Mouse (Mus musculus): ENCODE results near the gene Cldnd2.

The Cldnd2 gene

DNA sequence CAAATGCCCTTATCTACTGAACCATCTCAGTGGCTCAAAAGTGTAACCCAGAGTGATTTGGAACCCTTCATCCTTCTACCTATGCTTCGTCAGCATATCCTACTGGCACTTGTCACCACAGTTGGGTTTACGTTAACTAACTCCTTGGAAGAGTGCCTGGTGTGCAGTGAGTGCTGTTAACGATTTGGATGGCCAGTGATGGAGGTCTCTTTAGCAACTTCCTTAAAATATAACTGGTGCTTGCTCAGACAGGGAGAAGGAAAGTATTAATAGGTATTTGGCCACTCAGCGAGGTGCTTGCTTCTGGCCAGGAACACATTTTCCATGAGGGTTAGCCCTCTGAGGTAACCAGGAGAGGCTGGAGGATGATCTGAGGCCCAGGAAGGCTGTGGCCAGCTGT lies 7.2 kb downstream of the Cldnd2 start:
- DNase-seq (ENCODE audit: low read depth): no peak

DNA sequence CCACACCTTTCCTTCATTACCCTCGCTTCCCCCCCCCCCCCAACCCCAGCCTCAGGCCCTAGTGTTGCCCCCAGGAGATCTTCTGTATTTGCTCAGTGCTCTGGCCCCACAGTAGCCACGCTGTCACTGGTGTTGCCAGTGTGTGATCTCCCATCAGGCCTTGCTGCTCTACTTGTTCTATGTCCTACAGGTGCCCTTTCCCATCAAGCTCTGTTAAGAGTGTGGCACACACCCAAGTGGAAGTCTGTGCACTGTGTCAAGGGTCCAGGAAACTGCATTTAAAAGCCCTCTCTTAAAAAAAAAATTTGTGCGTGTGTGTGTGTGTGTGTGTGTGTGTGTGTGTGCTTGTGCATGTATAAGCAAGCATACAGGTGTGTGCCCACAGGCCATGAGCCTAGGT lies 7.7 kb downstream of the Cldnd2 start:
- DNase-seq (ENCODE audit: low read depth): no peak

DNA sequence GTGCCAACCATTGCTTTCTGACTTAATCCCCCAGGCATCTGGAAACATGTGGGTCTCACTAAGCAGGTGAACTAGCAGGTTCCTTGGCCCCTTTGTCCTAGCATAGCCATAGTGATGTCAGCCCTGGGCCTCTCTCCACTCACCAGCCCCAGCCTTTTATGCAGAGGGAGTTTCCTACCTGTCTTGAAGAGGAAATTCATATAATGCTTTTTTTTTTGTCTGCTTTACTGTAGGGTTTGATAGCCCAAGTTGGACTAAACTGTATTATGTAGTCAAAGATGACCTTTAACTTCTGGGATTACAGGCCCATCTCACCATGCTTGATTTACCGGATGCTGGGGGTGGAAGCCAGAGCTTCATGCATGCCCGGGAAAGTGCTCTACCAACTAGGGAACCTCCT lies 9.2 kb downstream of the Cldnd2 start:
- DNase-seq (ENCODE audit: low read depth): no peak

DNA sequence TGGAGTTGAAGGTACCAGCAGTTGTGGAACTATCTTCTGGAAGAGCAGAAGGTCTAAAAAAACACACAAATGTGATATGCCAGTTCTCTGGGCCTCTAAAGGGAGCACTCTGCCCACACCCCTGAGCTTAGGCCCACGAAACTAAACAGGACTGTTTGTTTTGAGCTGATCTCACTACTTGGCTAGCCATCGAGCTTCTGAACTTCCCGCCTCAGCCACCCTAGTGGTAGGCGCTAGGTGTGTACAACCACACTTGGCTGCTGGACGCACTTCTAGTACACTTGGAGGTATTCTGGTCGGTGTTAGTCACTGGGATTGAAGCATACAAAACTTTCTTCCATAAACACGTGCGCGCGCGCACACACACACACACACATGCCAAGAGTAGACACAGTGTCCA lies 11.1 kb downstream of the Cldnd2 start:
- DNase-seq (ENCODE audit: low read depth): no peak

DNA sequence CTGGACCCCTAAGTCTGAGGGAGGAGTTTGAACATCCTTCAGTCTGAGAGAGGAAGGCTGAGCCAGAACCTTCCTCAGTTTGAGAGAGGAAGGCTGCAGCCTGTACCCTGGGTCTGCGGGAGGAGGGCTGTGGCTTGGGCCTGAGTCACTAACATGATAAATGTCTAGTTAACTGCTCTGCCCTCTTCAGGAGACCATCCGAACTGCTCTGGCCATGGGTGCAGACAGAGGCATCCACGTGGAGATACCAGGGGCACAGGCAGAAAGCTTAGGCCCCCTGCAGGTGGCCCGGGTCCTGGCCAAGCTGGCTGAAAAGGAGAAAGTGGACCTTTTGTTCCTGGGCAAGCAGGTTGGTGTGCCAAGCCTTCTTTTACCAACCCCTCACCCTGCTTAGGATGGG lies 12.0 kb downstream of the Cldnd2 start:
- peak; percentile 65 for DNase-seq (ENCODE audit: low read depth)

DNA sequence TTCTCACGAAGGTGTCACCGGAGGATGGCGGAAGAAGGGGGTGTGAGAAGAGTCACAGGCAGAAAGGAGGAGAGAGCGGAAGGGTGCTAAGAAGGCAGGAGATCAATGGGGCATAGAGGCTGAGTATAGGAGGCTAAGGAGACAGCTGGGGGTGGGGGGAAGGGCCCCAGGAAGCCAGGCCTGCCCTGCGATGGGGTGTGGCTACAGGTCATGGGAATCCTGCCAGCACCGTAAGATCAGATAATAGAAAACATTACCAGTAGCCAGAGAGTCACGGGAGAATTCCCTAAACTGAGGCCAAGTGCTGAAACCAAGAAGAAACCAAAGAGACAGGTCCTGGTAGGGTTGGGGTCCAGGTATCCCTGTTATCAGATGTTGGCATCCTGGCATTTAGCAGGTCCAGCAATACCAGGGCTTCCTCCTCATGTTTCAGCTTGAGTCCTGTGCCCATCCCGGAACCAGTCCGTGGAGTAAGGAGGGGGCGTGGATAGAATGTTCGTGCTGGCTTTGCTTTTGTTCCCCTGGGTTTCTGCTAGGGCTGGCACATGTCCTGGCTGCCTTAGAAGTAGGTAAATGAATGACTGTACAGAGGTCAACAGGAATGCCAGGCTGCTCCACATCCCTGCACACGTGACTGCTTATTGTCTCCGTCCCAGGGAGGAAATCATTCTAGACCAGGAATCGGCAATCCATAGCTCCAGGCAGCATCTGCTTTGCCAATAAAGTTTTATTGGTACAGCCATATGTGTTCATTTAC lies 13.2 kb downstream of the Cldnd2 start:
- no peak for DNase-seq (ENCODE audit: low read depth)

DNA sequence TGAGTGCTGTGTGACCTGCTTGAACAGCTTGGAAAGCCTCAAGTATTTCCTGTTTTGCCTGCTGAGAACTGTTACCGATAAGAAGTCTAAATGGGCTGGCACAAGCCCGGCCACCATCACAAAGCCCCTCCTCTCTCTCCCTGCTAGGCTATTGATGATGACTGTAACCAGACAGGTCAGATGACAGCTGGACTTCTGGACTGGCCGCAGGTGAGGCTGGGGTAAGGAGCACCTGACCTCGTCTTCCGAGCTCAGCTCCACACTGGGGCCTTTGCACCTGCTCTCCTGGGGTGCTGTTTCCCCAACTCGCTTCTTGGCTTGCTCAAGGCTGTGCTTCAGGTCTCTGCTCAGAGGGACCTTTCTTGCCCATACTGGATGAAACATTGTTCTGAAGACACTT lies 13.8 kb downstream of the Cldnd2 start:
- DNase-seq (ENCODE audit: low read depth): no peak

DNA sequence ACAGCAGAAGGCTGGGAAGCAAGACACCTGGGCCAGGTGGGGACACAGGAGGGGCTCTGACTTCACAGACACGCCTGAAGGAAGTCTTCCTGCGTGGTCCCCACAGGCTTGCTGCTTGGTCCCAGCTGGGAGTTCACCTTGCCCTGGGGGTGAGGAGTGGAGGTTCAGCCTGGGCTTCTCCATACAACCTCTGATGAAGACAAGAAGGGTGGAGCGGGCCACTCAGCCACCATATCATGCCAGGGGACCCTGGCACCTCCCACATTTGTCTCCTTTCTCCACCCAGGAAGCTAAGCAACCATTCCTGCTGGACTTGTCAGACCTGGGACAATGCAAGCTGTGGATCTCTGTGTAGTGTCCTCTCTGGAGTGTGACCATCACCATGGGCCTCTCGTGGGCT lies 22.3 kb downstream of the Cldnd2 start, which contains the start of gene Vsig10l:
Gene Vsig10l (plus strand): TSS at position 301 of the 400 bp plus-strand sequence.
- no peak for DNase-seq (ENCODE audit: low read depth)

DNA sequence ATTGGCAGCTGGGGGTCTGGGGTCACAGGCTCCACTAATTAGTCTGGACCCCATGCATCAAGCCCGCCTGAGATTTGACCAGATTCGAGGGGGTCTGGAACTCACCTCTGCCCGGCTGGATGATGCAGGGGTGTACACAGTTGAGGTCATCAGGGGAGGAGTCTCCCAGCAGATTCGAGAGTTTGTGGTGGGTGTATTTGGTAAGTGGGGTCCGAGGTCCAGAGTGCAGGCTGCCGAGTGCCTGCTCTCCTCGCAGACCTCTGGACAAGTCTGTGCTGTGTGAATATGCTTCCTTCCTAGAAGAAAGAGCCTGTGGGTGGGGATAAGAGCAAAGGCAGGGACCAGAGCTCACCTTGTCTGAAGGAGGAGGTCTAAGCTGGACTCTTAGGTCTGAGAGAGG lies 23.4 kb downstream of the Cldnd2 start:
- no peak for DNase-seq (ENCODE audit: low read depth)

DNA sequence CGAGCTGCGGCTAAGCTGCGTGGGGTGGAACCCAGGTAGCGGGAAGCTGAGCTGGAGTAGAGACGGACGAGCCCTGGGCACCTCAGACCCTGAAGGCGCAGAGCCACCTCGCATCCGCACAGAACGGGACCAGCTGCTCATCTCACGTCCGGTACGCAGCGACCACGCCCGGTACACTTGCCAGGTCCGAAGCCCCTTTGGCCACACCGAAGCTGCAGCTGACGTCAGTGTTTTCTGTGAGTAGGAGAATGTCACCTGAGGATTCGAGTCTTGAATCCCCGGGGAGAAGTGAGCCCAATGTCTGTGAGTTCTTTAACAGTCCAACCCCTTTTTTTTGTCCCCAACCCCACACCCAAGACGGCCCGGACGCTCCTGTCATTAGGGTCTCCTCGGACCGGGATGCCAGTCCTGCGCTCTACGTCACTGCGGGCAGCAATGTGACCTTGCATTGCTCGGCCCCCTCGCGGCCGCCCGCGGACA lies 24.3 kb downstream of the Cldnd2 start:
- DNase-seq (ENCODE audit: low read depth): no peak

DNA sequence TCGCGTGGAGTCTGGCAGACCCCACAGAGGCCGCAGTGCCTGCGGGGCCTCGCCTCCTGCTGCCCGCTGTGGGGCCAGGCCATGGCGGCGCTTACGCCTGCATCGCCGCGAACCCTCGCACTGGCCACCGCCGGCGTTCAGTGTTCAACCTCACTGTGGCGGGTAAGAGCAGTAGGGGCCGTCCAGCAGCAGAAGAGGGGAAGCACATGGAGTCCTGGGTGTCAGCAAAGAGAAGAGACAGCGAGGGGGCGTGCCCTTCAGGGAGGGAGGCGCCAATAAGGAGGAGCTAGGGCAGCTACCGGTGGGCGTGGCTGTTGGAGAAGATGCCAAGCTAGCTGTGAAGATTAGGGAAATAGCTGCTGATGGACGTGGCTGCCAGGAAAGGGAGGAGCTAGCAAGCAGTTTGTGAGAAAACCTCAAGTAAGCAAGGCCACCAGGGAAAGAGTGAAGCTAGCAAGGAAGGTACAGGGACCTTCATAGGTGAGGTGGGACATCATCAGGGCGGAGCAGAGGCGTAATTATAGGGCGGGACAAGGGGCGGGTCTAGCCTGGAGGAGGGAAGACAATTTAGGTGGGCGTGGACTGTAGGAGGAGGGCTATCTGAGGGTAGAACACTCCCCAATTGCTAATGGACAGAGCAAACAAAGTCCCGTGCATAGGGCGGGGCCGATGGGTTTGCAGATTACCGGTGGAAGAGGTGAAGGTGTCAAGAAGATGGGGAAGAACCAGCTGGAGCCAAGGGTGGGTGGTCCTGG lies 24.9 kb downstream of the Cldnd2 start:
- peak; percentile 98 for DNase-seq (ENCODE audit: low read depth)

DNA sequence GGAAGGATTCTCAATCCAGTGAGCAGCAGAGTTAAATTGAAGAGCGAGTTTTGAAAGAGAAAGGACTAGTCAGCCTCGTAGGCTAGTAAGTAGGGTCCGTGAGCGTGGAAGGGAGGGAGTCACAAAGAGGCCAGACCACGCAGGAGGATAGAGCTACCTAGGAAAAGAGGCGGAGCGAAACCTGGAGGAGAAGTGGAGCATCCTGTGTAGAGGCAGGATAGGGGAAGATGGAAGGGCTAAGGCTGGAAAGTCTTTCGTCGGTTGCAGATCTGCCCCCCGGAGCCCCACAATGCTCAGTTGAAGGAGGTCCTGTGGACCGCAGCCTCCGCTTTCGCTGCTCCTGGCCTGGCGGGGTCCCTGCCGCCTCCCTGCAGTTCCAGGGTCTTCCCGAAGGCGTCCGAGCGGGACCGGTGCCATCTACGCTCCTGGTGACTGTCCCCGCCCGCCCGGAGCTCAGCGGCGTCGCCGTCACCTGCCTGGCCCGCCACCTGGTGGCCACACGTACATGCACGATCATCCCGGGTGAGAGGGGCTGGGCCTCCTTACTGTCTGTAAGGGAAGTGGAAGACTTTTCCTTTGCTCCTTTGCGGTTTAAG lies 25.6 kb downstream of the Cldnd2 start:
- DNase-seq (ENCODE audit: low read depth): peak; percentile 91

DNA sequence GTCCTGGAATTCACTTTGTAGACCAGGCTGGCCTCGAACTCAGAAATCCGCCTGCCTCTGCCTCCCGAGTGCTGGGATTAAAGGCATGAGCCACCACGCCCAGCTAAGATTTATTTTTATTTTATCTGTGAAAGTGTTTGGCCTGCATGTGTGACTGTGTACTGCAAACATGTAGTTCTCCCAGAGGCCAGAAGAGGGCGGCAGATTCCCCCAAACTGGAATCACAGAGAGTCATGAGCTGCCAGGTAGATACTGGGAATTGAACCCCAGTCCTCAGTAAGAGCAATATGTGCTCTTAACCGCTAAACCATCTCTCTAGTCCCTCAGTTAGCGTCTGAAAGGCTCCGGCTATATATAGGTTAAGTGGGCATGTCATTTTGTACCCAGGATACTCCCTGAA lies 29.8 kb downstream of the Cldnd2 start:
- peak; percentile 81 for DNase-seq (ENCODE audit: low read depth)

DNA sequence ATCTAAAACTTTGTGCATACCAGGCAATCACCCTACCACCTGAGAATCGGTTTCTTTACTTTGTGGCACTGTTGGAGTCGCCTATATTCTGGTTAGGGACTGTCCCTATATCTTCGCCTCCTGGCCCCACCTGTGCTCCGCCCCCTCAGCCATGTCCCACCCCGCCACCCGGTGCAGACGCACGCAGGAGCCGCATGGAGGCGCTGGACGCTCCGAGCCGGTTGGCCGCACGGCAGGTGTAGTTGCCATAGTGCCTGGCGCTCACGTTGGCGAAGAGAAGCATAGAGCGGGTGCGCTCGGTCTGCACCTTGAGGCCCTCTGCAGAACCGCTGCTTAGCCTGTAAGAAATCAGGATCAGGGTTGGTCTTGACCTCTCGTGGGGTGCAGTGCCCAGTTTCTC lies 35.1 kb downstream of the Cldnd2 start:
- peak; percentile 68 for DNase-seq (ENCODE audit: low read depth)

DNA sequence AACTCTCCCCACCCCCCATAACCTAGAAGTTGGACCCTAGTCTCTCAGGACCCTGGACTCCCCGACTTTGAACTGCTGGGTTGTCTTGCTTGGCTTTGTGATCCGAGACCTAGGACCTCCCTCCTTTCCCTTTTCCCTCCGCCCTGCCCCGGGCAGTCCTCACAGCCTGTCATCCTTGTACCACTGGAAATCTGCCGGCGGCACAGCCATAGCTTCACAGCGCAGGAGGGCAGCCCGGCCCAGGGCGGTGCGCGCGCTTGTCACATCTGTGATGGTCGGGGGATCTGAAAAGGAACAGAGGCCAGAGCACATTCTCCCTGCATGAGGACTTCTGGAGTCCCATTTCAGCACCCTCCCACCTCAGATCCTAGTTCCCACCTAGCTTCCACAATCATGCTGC lies 35.8 kb downstream of the Cldnd2 start:
- no peak for DNase-seq (ENCODE audit: low read depth)

DNA sequence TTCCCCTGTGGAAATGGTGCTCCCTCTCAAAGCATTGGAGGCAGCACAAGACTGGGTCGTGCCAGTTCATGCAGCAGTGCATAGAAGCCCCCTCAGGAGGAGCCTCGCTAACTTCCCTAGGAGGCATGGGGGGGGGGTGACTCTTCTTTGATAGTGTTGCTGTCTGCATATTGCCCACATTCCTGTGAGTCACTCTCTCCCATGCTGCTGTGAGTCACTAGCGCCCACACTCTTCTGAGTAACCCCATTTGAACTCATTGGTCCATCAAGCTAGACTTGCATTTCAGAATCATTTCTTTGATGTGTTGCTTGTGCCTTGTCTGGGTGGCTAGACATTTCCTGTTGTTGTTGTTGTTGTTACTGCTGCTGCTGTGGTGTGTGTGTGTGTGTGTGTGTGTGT lies 40.6 kb downstream of the Cldnd2 start:
- DNase-seq (ENCODE audit: low read depth): peak; percentile 37

DNA sequence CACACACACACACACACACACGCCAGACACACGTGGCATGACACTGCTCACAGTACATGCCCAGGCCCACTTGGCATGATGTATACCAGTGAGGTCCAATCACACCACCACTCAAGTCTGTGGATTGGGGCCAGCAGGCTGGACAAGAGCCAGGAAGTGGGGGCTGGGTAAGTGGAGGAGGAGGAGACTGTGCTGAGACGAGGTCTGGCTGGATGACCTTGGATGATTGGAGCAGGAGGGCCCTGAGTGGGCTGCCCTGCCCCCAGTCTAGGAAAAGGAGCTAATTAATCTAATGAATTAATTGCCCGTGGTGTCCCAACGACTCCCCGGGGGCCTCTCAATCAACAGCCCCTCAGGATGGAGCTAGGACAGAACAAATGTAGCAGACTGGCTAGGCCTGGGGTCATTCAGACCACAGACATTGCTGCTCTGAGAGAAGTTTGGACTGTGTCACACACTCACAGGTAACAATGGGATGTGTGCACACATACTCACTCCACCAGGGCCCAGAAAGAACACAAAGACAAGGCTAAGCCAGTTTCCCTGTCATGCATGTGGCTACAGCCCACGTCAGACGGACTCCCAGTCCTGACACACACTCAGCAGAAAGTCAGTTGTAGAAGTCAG lies 41.6 kb downstream of the Cldnd2 start:
- DNase-seq (ENCODE audit: low read depth): no peak

DNA sequence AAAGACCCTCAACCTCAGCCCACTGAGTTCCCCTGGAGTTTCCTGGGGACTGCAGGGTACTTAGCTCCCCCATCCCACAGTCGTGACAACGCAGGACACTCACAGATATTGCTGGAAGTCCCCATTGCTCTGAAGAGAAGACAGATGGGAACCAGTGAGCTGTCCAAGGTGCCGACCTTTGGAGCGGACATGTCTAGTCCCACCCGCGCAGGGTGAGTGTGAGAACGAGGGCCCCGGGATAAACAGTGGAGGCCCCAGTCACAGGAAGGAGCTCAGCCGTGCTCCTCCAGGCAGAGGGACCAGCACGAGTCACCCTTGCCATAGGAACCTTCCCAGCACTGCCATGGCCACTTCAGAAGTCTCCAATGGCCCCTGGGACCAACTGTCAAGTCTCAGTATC lies 42.7 kb downstream of the Cldnd2 start:
- DNase-seq (ENCODE audit: low read depth): no peak

DNA sequence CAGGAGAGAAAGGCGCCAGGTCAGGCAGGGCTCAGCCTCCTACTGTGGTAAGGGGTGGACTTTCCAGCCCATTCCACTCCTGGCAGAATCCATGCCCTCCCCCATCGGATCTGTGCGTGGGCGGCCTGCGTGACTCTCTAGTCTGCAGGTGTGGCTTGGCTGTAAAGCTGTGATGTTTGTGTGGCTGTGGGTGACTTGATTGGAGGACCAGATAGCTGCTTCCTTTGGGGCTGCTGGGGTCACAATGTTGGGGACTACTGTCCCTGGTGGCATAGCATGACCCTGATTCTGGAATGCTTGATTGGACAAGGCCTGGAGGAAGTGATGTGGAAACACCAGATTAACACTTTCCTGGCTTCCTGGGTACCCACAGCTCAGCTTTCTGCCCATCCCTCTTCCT lies 48.1 kb downstream of the Cldnd2 start:
- no peak for DNase-seq (ENCODE audit: low read depth)

DNA sequence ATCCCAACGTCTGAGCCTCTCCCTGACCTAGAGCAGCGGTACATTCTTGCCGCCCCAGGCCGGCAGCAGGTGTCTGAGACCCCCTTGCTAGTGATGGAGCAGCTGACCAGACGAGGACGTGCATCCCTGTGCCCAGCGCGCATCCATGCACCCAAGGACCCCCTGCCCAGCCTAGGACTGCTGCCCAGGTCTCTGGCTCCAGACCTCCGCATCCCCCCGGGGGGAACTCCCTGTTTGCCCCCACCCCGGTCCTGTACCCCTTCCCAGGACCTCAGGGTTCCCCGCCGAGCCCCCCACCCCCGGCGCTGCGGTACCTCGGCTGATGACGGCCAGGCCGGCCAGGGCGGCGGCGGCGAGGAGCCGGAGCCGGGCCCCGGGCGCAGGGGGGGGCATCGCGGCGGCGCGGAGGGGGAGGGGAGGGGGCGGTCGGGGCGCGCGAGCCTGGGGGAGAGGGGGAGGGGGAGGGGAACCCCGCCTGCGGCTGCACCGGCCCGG lies 49.1 kb downstream of the Cldnd2 start, which contains the start of gene Iglon5:
Gene Iglon5 (minus strand): TSS at position 445 of the 495 bp plus-strand sequence.
- no peak for DNase-seq (ENCODE audit: low read depth)

DNA sequence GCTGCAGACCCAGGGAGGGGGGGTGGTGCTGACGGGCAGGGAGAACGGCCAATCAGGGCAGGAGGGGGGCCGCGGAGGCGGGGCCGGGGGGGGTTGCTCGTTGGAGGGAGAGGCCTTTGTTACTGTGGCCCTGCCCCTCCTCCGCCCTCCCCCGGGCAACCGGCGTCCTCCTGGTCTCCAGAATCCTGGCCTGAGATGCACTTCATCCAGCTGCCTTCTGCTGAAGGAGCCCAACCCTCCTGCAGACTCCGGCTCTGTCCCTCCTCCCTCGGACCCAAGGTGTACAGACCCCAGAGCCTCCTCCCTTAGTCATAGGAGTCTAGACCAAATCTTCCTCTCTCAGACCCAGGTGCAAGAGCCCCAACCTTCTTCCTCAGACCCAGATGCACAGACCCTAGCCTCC lies 49.6 kb downstream of the Cldnd2 start:
- no peak for DNase-seq (ENCODE audit: low read depth)

DNA sequence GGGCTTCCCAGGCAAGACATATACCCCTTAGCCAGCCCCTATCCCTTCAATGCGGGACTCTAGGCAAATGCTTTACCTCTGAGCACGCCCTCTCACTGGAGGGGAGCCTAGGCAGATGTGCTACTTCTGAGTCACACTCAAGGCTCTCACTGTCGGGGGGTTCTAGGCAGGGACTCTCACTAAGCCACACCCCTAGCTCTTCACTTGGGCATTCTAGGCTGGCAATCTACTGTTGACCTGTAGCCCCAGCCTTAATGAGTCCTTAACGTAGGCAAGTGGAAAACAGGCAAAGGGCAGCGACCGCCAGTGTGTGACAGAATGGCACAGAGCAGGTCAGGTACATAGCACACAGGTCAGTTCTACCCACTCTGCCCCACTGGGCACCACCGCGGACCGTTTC lies 50.3 kb downstream of the Cldnd2 start:
- DNase-seq (ENCODE audit: low read depth): no peak
